Mouse (Mus musculus) midbrain, postnatal 0 days (tissue): Measurements from ENCODE around the gene H1foo. TPM values are rescaled to one million over a fixed set of nuclear protein-coding genes. Genes with fewer than 3 reads are reported as not detected.
A peak's percentile ranks its signal among the peaks of the same experiment; 100 is the strongest.

Source experiments
- ATAC-seq: fragments of 200-750 bp; cut with Nextera tagmentation; 2 replicates; pipeline ENCODE4 v1.8.0; 2017; ENCODE audit warnings: moderate number of reproducible peaks, mild to moderate bottlenecking, moderate TSS enrichment, moderate library complexity; ENCODE audit not compliant: low FRiP score
- DNase-seq: peaks from one replicate; pipeline ENCODE4 v3.0.0-alpha.2; 2015; ENCODE audit warnings: low spot score
- H3K27ac ChIP-seq: fragments of 300-500 bp; sonication (generic); 2 replicates; pipeline ENCODE4 v1.5.1; 2014; ENCODE audit warnings: low read depth, mild to moderate bottlenecking, low read length, mixed read lengths
- H3K27me3 ChIP-seq: fragments of 300-500 bp; sonication (generic); 2 replicates; pipeline ENCODE4 v1.6.1; 2014; ENCODE audit warnings: low read length, control low read depth, mixed read lengths; ENCODE audit not compliant: insufficient read depth
- H3K36me3 ChIP-seq: fragments of 300-500 bp; sonication (generic); 2 replicates; pipeline ENCODE4 v1.6.1; 2014; ENCODE audit warnings: low read length, control low read depth, mixed read lengths; ENCODE audit not compliant: insufficient read depth
- H3K4me1 ChIP-seq: fragments of 300-500 bp; sonication (generic); 2 replicates; pipeline ENCODE4 v1.6.1; 2014; ENCODE audit warnings: mild to moderate bottlenecking, control low read depth, antibody characterized with exemption, low read length, mixed read lengths; ENCODE audit not compliant: insufficient read depth
- H3K4me2 ChIP-seq: fragments of 300-500 bp; sonication (generic); 2 replicates; pipeline ENCODE4 v1.6.1; 2014; ENCODE audit warnings: low read depth, mild to moderate bottlenecking, low read length, mixed read lengths; ENCODE audit not compliant: poor library complexity, severe bottlenecking
- H3K4me3 ChIP-seq: fragments of 300-500 bp; sonication (generic); 2 replicates; pipeline ENCODE4 v1.5.1; 2014; ENCODE audit warnings: low read depth, mild to moderate bottlenecking, low read length, moderate library complexity
- H3K9ac ChIP-seq: fragments of 300-500 bp; sonication (generic); replicated peaks from 2 replicates; pipeline ENCODE4 v1.6.1; 2014; ENCODE audit warnings: mild to moderate bottlenecking, low read length, moderate library complexity, mixed read lengths; ENCODE audit not compliant: poor library complexity, severe bottlenecking
- H3K9me3 ChIP-seq: fragments of 300-500 bp; sonication (generic); 2 replicates; pipeline ENCODE4 v1.6.1; 2016; ENCODE audit warnings: low read length, control low read depth
- CTCF ChIP-seq: IDR thresholded peaks from 2 replicates; pipeline ENCODE4 v1.5.1; 2016; ENCODE audit warnings: antibody characterized with exemption, mild to moderate bottlenecking
- WGBS: fragments of 180-500 bp; shearing (Covaris S2); extraction: QIAGEN DNeasy Blood & Tissue Kit; methylation state at CpG from one replicate; pipeline ENCODE4 v1.1.7; 2014; 5-methylcytosine and 5-hydroxymethylcytosine counted together
- polyA plus RNA-seq: library from polyadenylated mRNA; unstranded; fragments of >200 nt; fragmentation: Nextera tagmentation; extraction: Ambion mirVana; gene quantifications from 2 replicates; pipeline ENCODE4 v1.2.1, GENCODE M21; 2015
- total RNA-seq: library from RNA; depleted of rRNA; stranded (reverse); fragments of >200 nt; gene quantifications from 2 replicates; pipeline ENCODE4 v1.2.3, GENCODE M21; 2014

The H1foo gene
- total and polyA plus RNA-seq, 2 experiments from 2014 or later: not detected

GRCm38 (mm10) chr6:115991881-115992620 is 47.3 kb downstream of the H1foo start:
- no peak overlapping the region for H3K27ac ChIP-seq
- no peaks in the 10 kb centered on the region for H3K36me3 ChIP-seq
- no peaks in the 10 kb centered on the region for H3K9me3 ChIP-seq
- H3K4me2 ChIP-seq: peak overlapping the region; percentile 35
- H3K4me1 ChIP-seq: 0 out of 2 replicates have a peak, but pooled peaks cover 3% of the 10 kb centered on the region
- H3K4me3 ChIP-seq: no peak overlapping the region
- peaks cover 52% of the 10 kb centered on the region for H3K27me3 ChIP-seq
- ATAC-seq (no peak), DNase-seq (no peak)
- WGBS: 38% methylated on average over 10 of the region's 10 CpGs
- H3K9ac ChIP-seq: no peak overlapping the region; the same call in 1 of the 2 replicates
- TF ChIP-seq CTCF: no peak

GRCm38 (mm10) chr6:115992981-115993380 is 48.2 kb downstream of the H1foo start:
- ATAC-seq (no peak), DNase-seq (no peak)
- Histone ChIP-seq H3K4me2 (peak overlapping the region; percentile 95), H3K36me3 (no peaks in the 10 kb centered on the region), H3K9me3 (no peaks in the 10 kb centered on the region), H3K4me3 (peak overlapping the region; percentile 55), H3K27ac (no peak overlapping the region), H3K27me3 (peaks cover 52% of the 10 kb centered on the region), H3K9ac (no peak overlapping the region), H3K4me1 (no peaks in the 10 kb centered on the region)
- TF ChIP-seq CTCF: no peak
- WGBS: 50% methylated on average over 6 of the region's 6 CpGs

DNA sequence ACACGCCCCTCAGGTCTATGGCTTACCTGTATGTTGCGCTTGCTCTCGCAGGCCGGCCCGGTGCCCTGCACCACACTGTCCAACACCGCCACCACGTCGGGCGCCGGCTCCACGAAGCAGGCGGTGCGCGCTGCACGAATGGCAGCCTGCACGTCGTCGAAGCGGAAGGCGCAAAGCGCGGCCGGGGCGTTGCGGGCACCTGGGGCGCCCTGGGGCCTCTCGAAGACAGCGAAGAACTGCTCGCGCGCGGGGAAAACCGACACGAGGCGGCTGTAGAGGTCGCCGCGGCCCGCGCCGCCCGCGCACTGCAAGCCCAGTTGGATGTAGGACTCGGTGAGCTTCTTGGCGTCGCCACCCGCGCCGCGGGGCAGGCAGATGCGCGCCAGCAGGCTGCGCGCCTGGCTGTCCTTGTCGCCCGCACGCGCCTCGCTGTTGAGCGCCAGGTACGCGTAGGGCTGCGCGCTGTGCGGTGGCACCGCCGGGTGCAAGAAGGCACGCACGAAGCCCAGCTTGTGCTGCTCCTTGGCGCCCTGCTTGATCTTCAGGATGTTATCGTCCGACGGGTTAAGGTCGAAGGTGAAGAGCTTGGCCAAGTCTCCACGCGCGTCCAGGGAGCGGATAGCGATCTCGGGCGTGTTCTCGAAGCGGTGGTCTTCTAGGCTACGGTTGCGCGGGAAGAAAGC is 48.9 kb downstream of the H1foo start:
- H3K27ac ChIP-seq: no peak overlapping the region
- H3K9ac ChIP-seq: 0 out of 2 replicates have a peak overlapping the region, but pooled peaks have one; percentile 19
- H3K4me2 ChIP-seq: peak overlapping the region; percentile 95
- H3K9me3 ChIP-seq: no peaks in the 10 kb centered on the region
- no peak for TF ChIP-seq CTCF
- ATAC-seq: no peak
- H3K4me1 ChIP-seq: no peaks in the 10 kb centered on the region
- 2% methylated on average over 86 of the region's 86 CpGs for WGBS
- H3K27me3 ChIP-seq: peaks cover 52% of the 10 kb centered on the region
- no peak for DNase-seq
- peak overlapping the region; percentile 55 for H3K4me3 ChIP-seq
- H3K36me3 ChIP-seq: no peaks in the 10 kb centered on the region

GRCm38 (mm10) chr6:115994146-115994876 is 49.6 kb downstream of the H1foo start:
- ATAC-seq (peak; percentile 8; the same call in 1 of the 2 replicates), DNase-seq (no peak)
- peak overlapping the region; percentile 48 for H3K9ac ChIP-seq
- peak overlapping the region; percentile 95 for H3K4me2 ChIP-seq
- H3K4me3 ChIP-seq: peak overlapping the region; percentile 55
- H3K9me3 ChIP-seq: no peaks in the 10 kb centered on the region
- no peaks in the 10 kb centered on the region for H3K36me3 ChIP-seq
- WGBS: under 1% methylated on average over 65 of the region's 93 CpGs
- H3K27me3 ChIP-seq: peaks cover 52% of the 10 kb centered on the region
- H3K27ac ChIP-seq: no peak overlapping the region
- no peak for TF ChIP-seq CTCF
- no peaks in the 10 kb centered on the region for H3K4me1 ChIP-seq

DNA sequence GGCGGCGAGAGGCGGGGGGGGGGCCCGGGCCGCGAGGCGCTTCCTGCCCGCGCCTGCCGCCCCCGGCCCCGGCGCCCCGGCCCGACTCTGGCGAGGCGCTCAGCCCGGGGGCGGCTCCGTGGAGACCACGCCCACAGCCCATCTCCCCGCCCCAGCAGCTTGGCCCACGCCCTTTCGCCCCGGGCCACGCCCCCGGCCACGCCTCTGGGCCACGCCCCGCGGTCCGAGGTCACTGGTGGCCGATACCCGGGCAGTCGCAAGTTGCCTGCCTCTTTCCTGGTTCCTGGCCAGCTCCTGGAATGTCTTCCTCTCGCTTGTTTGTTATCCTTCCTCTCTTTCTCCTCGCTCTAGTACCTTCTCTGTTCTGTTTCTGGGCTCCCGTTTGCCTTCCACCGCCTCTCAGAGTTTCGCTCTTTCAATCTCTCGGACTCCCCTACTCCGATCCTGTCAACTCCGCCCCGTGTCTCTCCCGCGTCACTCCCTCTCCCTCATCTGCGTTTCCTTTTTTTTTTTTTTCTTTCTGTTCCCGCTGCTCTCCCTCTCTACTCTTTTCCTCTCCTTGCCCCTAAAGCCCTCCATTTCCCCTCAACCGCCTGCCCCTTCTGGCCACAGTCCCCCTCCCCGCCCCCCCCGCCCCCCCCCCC is 50.3 kb downstream of the H1foo start, which contains the start of gene Plxnd1:
Gene Plxnd1 (minus strand): TSS at position 129 of the 644 bp plus-strand sequence.
- 1% methylated on average over 29 of the region's 51 CpGs for WGBS
- H3K9me3 ChIP-seq: no peaks in the 10 kb centered on the region
- peak within 1 kb of the TSS; percentile 55 for H3K4me3 ChIP-seq
- ATAC-seq: peak; percentile 27; the same call in 1 of the 2 replicates
- peaks cover 52% of the 10 kb centered on the region for H3K27me3 ChIP-seq
- H3K36me3 ChIP-seq: no peaks in the 10 kb centered on the region
- TF ChIP-seq CTCF: no peak
- H3K9ac ChIP-seq: peak within 1 kb of the TSS; percentile 48
- peak; percentile 65 for DNase-seq
- no peaks in the 10 kb centered on the region for H3K4me1 ChIP-seq
- peak within 1 kb of the TSS; percentile 95 for H3K4me2 ChIP-seq
- no peak within 1 kb of the TSS for H3K27ac ChIP-seq
